ENCODE assay signal across 9 mouse cellular contexts in the genomic region with DNA sequence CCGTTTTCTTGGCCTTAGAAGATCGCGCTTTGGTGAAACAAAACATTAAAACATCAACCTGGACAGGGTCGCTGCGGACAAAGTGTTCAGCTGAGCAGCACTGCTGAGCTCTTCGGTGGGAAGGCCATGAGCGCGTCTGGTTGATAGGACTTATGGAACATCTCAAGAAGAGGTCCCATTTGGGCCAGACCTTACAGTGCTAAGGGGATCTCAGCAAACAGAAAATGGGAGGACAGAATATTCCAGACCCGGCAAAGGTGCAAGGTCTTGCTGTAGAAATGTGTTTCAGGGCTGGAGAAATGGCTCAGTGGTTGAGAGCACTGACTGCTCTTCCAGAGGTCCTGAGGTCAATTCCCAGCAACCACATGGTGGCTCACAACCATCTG. TPM values are rescaled to one million over a fixed set of nuclear protein-coding genes. Genes with fewer than 3 reads are reported as not detected.
DNase-seq lines count a peak whose midpoint lies in the region; ATAC-seq and TF ChIP-seq lines count a peak whose summit lies in the region.
"Had no signal": no experiment of that assay in that cellular context is flagged by ENCODE, and none has a peak within 500 bp of the region (broad histone marks: within the 10 kb centered on the region; RNA-seq: fewer than 3 reads in every experiment).

No protein-coding gene starts in this region.

- H3K4me1 ChIP-seq in lung, embryonic 14.5 days (ENCODE audit: insufficient read depth), result no peaks in the 10 kb centered on the region
- peaks cover 20% of the 10 kb centered on the region for H3K4me1 ChIP-seq in embryonic facial prominence, embryonic 14.5 days (ENCODE audit: control insufficient read depth, insufficient read depth, low read length)
- H3K4me1 ChIP-seq in limb, embryonic 11.5 days (ENCODE audit: control insufficient read depth, insufficient read depth, low read length), result 0 out of 2 replicates have a peak, but pooled peaks cover 4% of the 10 kb centered on the region
- peaks cover 25% of the 10 kb centered on the region for H3K4me1 ChIP-seq in neural tube, embryonic 15.5 days

- H3K9me3 ChIP-seq in lung, embryonic 14.5 days (ENCODE audit: low read depth, low read length), result no peaks in the 10 kb centered on the region
- H3K9me3 ChIP-seq in embryonic facial prominence, embryonic 14.5 days (ENCODE audit: control insufficient read depth, low read length), result no peaks in the 10 kb centered on the region
- H3K9me3 ChIP-seq in limb, embryonic 11.5 days (ENCODE audit: control insufficient read depth, low read length), result no peaks in the 10 kb centered on the region
- H3K9me3 ChIP-seq in neural tube, embryonic 15.5 days (replicated peaks), result no peaks in the 10 kb centered on the region

- peak overlapping the region; percentile 61 for H3K9ac ChIP-seq in lung, embryonic 14.5 days
- peak overlapping the region; percentile 85 for H3K9ac ChIP-seq in embryonic facial prominence, embryonic 14.5 days (ENCODE audit: low read depth, low read length)
- peak overlapping the region; percentile 46 for H3K9ac ChIP-seq in limb, embryonic 11.5 days (ENCODE audit: low read length)
- H3K9ac ChIP-seq in neural tube, embryonic 15.5 days (replicated peaks), result peak overlapping the region; percentile 83

- peak; percentile 26 for DNase-seq in lung, embryonic 14.5 days
- DNase-seq in lung, postnatal 10 days, result no peak
- DNase-seq in embryonic facial prominence, embryonic 14.5 days (ENCODE audit: low spot score), result no peak
- DNase-seq in limb, embryonic 11.5 days (ENCODE audit: low spot score), result no peak
- DNase-seq in thymus, postnatal 4 days, result no peak
- no peak for DNase-seq in adrenal gland, postnatal 10 days
- no peak for DNase-seq in embryo, embryonic 10 days (ENCODE audit: low spot score)

- H3K4me2 ChIP-seq in lung, embryonic 14.5 days, result peak overlapping the region; percentile 96
- H3K4me2 ChIP-seq in embryonic facial prominence, embryonic 14.5 days (ENCODE audit: low read depth, low read length), result peak overlapping the region; percentile 98
- H3K4me2 ChIP-seq in limb, embryonic 11.5 days (ENCODE audit: low read depth, severe bottlenecking), result peak overlapping the region; percentile 97
- peak overlapping the region; percentile 95 for H3K4me2 ChIP-seq in neural tube, embryonic 15.5 days

- 3% methylated on average over 9 of the region's 9 CpGs for WGBS in lung, embryonic 14.5 days
- WGBS in embryonic facial prominence, embryonic 14.5 days, result 6% methylated on average over 9 of the region's 9 CpGs
- WGBS in limb, embryonic 11.5 days, result 8% methylated on average over 9 of the region's 9 CpGs
- WGBS in neural tube, embryonic 15.5 days, result 5% methylated on average over 9 of the region's 9 CpGs

- TF ChIP-seq CTCF in lung, embryonic 14.5 days (IDR thresholded peaks at IDR 0.05; ENCODE audit: low read depth), result no peak

- H3K36me3 ChIP-seq in lung, embryonic 14.5 days (ENCODE audit: insufficient read depth), result no peaks in the 10 kb centered on the region
- H3K36me3 ChIP-seq in embryonic facial prominence, embryonic 14.5 days (ENCODE audit: control insufficient read depth, insufficient read depth, low read length), result no peaks in the 10 kb centered on the region
- H3K36me3 ChIP-seq in limb, embryonic 11.5 days (ENCODE audit: control insufficient read depth, insufficient read depth, low read length), result no peaks in the 10 kb centered on the region; the same call in 1 of the 2 replicates
- no peaks in the 10 kb centered on the region for H3K36me3 ChIP-seq in neural tube, embryonic 15.5 days

- no peak for ATAC-seq in lung, embryonic 14.5 days (ENCODE audit: insufficient read depth)
- ATAC-seq in embryonic facial prominence, embryonic 14.5 days (ENCODE audit: low read depth), result no peak
- peak; percentile 7; the same call in 1 of the 2 replicates for ATAC-seq in limb, embryonic 11.5 days (ENCODE audit: insufficient number of reproducible peaks, low FRiP score, low TSS enrichment, low read depth)
- peak; percentile 18 for ATAC-seq in neural tube, embryonic 15.5 days (ENCODE audit: low FRiP score)

- peak overlapping the region; percentile 91 for H3K4me3 ChIP-seq in lung, embryonic 14.5 days (ENCODE audit: low read depth, low read length)
- peak overlapping the region; percentile 90 for H3K4me3 ChIP-seq in embryonic facial prominence, embryonic 14.5 days (ENCODE audit: low read depth, low read length)
- H3K4me3 ChIP-seq in limb, embryonic 11.5 days (ENCODE audit: low read depth, low read length), result peak overlapping the region; percentile 91
- peak overlapping the region; percentile 92 for H3K4me3 ChIP-seq in neural tube, embryonic 15.5 days (replicated peaks)

- H3K27ac ChIP-seq in lung, embryonic 14.5 days (ENCODE audit: low read depth), result peak overlapping the region; percentile 91
- H3K27ac ChIP-seq in embryonic facial prominence, embryonic 14.5 days (replicated peaks; ENCODE audit: low read depth, low read length), result peak overlapping the region; percentile 87
- H3K27ac ChIP-seq in limb, embryonic 11.5 days (replicated peaks; ENCODE audit: low read depth, low read length), result peak overlapping the region; percentile 70; the same call in 1 of the 2 replicates
- H3K27ac ChIP-seq in neural tube, embryonic 15.5 days (replicated peaks), result peak overlapping the region; percentile 95

- no peaks in the 10 kb centered on the region for H3K27me3 ChIP-seq in lung, embryonic 14.5 days (ENCODE audit: insufficient read depth, low read length)
- no peaks in the 10 kb centered on the region for H3K27me3 ChIP-seq in embryonic facial prominence, embryonic 14.5 days (replicated peaks; ENCODE audit: control insufficient read depth, insufficient read depth, low read length)
- no peaks in the 10 kb centered on the region for H3K27me3 ChIP-seq in limb, embryonic 11.5 days (ENCODE audit: control insufficient read depth, insufficient read depth, low read length)
- no peaks in the 10 kb centered on the region for H3K27me3 ChIP-seq in neural tube, embryonic 15.5 days (replicated peaks)

RNA-seq across cellular contexts. Expression of gene Oxsr1, which starts 1.0 kb away (rescaled TPM):
- 13.3 and 14.4 TPM in 2 replicates for polyA plus RNA-seq in lung, embryonic 14.5 days (2014; fragmentation: Nextera tagmentation; extraction: Ambion mirVana)
- polyA plus RNA-seq in embryonic facial prominence, embryonic 14.5 days (2014; fragmentation: Nextera tagmentation; extraction: Ambion mirVana), result 13.6 and 14.5 TPM in 2 replicates
- polyA plus RNA-seq in limb, embryonic 11.5 days (2014; fragmentation: Nextera tagmentation; extraction: Ambion mirVana), result 13.5 and 15.0 TPM in 2 replicates
- polyA plus RNA-seq in neural tube, embryonic 15.5 days (2015; fragmentation: Nextera tagmentation; extraction: Ambion mirVana), result 12.2 and 13.0 TPM in 2 replicates
- total RNA-seq in adrenal gland, postnatal 10 days (2021), result 10 to 100 TPM; 34.6 to 35.2 TPM

RNA-seq across cellular contexts. Expression of gene Acaa1a, which starts 16.2 kb away (rescaled TPM):
- 80.4 and 87.1 TPM in 2 replicates for polyA plus RNA-seq in lung, embryonic 14.5 days (2014; fragmentation: Nextera tagmentation; extraction: Ambion mirVana)
- 83.8 and 86.9 TPM in 2 replicates for polyA plus RNA-seq in embryonic facial prominence, embryonic 14.5 days (2014; fragmentation: Nextera tagmentation; extraction: Ambion mirVana)
- 61.0 and 61.2 TPM in 2 replicates for polyA plus RNA-seq in limb, embryonic 11.5 days (2014; fragmentation: Nextera tagmentation; extraction: Ambion mirVana)
- 123 and 128 TPM in 2 replicates for polyA plus RNA-seq in neural tube, embryonic 15.5 days (2015; fragmentation: Nextera tagmentation; extraction: Ambion mirVana)
- 100 to 1,000 TPM; 113 to 126 TPM for total RNA-seq in adrenal gland, postnatal 10 days (2021)

RNA-seq across cellular contexts. Expression of gene Myd88, which starts 18.0 kb away (rescaled TPM):
- 21.8 and 24.5 TPM in 2 replicates for polyA plus RNA-seq in lung, embryonic 14.5 days (2014; fragmentation: Nextera tagmentation; extraction: Ambion mirVana)
- polyA plus RNA-seq in embryonic facial prominence, embryonic 14.5 days (2014; fragmentation: Nextera tagmentation; extraction: Ambion mirVana), result 22.2 and 26.4 TPM in 2 replicates
- 9.5 and 10.6 TPM in 2 replicates for polyA plus RNA-seq in limb, embryonic 11.5 days (2014; fragmentation: Nextera tagmentation; extraction: Ambion mirVana)
- 6.2 and 13.1 TPM in 2 replicates for polyA plus RNA-seq in neural tube, embryonic 15.5 days (2015; fragmentation: Nextera tagmentation; extraction: Ambion mirVana)
- 10 to 100 TPM; 24.4 to 26.7 TPM for total RNA-seq in adrenal gland, postnatal 10 days (2021)

RNA-seq across cellular contexts. Expression of gene Xylb, which starts 33.9 kb away (rescaled TPM):
- 5.7 and 7.9 TPM in 2 replicates for polyA plus RNA-seq in lung, embryonic 14.5 days (2014; fragmentation: Nextera tagmentation; extraction: Ambion mirVana)
- 4.8 and 5.0 TPM in 2 replicates for polyA plus RNA-seq in embryonic facial prominence, embryonic 14.5 days (2014; fragmentation: Nextera tagmentation; extraction: Ambion mirVana)
- polyA plus RNA-seq in limb, embryonic 11.5 days (2014; fragmentation: Nextera tagmentation; extraction: Ambion mirVana), result 12.7 and 13.2 TPM in 2 replicates
- 2.8 and 3.0 TPM in 2 replicates for polyA plus RNA-seq in neural tube, embryonic 15.5 days (2015; fragmentation: Nextera tagmentation; extraction: Ambion mirVana)
- total RNA-seq in adrenal gland, postnatal 10 days (2021), result 10 to 100 TPM in 1 of 2 experiments, 1 to 10 TPM in 1; 6.6 to 14.2 TPM

RNA-seq across cellular contexts. Expression of gene Slc22a14, which starts 42.1 kb away (rescaled TPM):
- 0.35 TPM in 1 of 2 replicates, not detected in the other for polyA plus RNA-seq in lung, embryonic 14.5 days (2014; fragmentation: Nextera tagmentation; extraction: Ambion mirVana)
- 0.26 TPM in 1 of 2 replicates, not detected in the other for polyA plus RNA-seq in embryonic facial prominence, embryonic 14.5 days (2014; fragmentation: Nextera tagmentation; extraction: Ambion mirVana)
- polyA plus RNA-seq in limb, embryonic 11.5 days (2014; fragmentation: Nextera tagmentation; extraction: Ambion mirVana), result not detected in 2 replicates
- not detected in 2 replicates for polyA plus RNA-seq in neural tube, embryonic 15.5 days (2015; fragmentation: Nextera tagmentation; extraction: Ambion mirVana)
- total RNA-seq in adrenal gland, postnatal 10 days (2021), result under 1 TPM in 1 of 2 experiments, not detected in 1; 0.42 TPM
- total RNA-seq: adrenal gland, postnatal 36 days had no signal

Comparison
In these comparisons a context has a peak if more than half of its experiments do, and no peak if none do; other contexts are left out.
1. ATAC-seq: peak in limb, embryonic 11.5 days (single experiment) and neural tube, embryonic 15.5 days (single experiment); none in lung, embryonic 14.5 days (single experiment) and embryonic facial prominence, embryonic 14.5 days (single experiment).
2. Peak in every context shown above with its lines, with median percentiles within 50 percentile points of each other: H3K27ac ChIP-seq, H3K4me2 ChIP-seq, H3K4me3 ChIP-seq and H3K9ac ChIP-seq.